Mouse (Mus musculus): Measurements from ENCODE around the gene Gm42674.
A peak's percentile ranks its signal among the peaks of the same experiment; 100 is the strongest.

Gene Gm42674

GRCm38 (mm10) chr3:90623435-90624071, 21.8 kb downstream of the Gm42674 start:
- DNase-seq (ENCODE audit: low spot score), result no peak

GRCm38 (mm10) chr3:90625496-90625895, 23.8 kb downstream of the Gm42674 start:
- DNase-seq (ENCODE audit: low spot score), result no peak

GRCm38 (mm10) chr3:90626266-90627021, 24.7 kb downstream of the Gm42674 start:
- no peak for DNase-seq (ENCODE audit: low spot score)

- DNase-seq (ENCODE audit: low spot score), result no peak
Measured at GRCm38 (mm10) chr3:90627366-90627765, 25.7 kb downstream of the Gm42674 start.

GRCm38 (mm10) chr3:90627807-90628206, 26.1 kb downstream of the Gm42674 start:
- no peak for DNase-seq (ENCODE audit: low spot score)

GRCm38 (mm10) chr3:90629298-90629697, 27.6 kb downstream of the Gm42674 start:
- DNase-seq (ENCODE audit: low spot score), result no peak

- DNase-seq (ENCODE audit: low spot score), result no peak
Measured at GRCm38 (mm10) chr3:90631984-90632383, 30.3 kb downstream of the Gm42674 start.

GRCm38 (mm10) chr3:90638511-90639275, 37.0 kb downstream of the Gm42674 start:
- no peak for DNase-seq (ENCODE audit: low spot score)

- DNase-seq (ENCODE audit: low spot score), result no peak
Measured at GRCm38 (mm10) chr3:90639511-90640154, 37.9 kb downstream of the Gm42674 start.

GRCm38 (mm10) chr3:90640981-90641380, 39.3 kb downstream of the Gm42674 start:
- DNase-seq (ENCODE audit: low spot score), result no peak

- no peak for DNase-seq (ENCODE audit: low spot score)
Measured at GRCm38 (mm10) chr3:90644220-90644619, 42.5 kb downstream of the Gm42674 start.

GRCm38 (mm10) chr3:90647291-90647690, 45.6 kb downstream of the Gm42674 start:
- no peak for DNase-seq (ENCODE audit: low spot score)

- no peak for DNase-seq (ENCODE audit: low spot score)
Measured at GRCm38 (mm10) chr3:90648981-90649380, 47.3 kb downstream of the Gm42674 start.

GRCm38 (mm10) chr3:90649832-90650231, 48.1 kb downstream of the Gm42674 start:
- no peak for DNase-seq (ENCODE audit: low spot score)

GRCm38 (mm10) chr3:90652878-90653508, 51.3 kb downstream of the Gm42674 start:
- DNase-seq (ENCODE audit: low spot score), result peak; percentile 46

GRCm38 (mm10) chr3:90653717-90654116, 52.0 kb downstream of the Gm42674 start, which contains the start of gene S100a7a:
Gene S100a7a, plus strand, starts transcription at chr3:90654017.
- no peak for DNase-seq (ENCODE audit: low spot score)
